Mouse (Mus musculus): ENCODE measurements around the gene Rftn1.

GRCm38 (mm10) chr17:50010096-50010495 lies 180.4 kb downstream of the Rftn1 start:
- TF ChIP-seq CTCF (IDR thresholded peaks at IDR 0.05; ENCODE audit: insufficient read depth, low read depth, low read length), result no peak
- no peak for TF ChIP-seq POLR2A (IDR thresholded peaks at IDR 0.05; ENCODE audit: insufficient read depth, low read depth, low read length)
